Mouse (Mus musculus) layer of hippocampus, adult 11-12 months (tissue): Measurements from ENCODE around the gene Mapre3.
"Not testable (repeated sequence)": the region's sequence is repeated elsewhere in the genome, so short reads cannot be mapped to it uniquely, and the experiment has no call there.

Experiments
- DNase-seq: peaks from one replicate; pipeline ENCODE4 v3.0.0; 2022; ENCODE audit warnings: low spot score

The Mapre3 gene

DNA sequence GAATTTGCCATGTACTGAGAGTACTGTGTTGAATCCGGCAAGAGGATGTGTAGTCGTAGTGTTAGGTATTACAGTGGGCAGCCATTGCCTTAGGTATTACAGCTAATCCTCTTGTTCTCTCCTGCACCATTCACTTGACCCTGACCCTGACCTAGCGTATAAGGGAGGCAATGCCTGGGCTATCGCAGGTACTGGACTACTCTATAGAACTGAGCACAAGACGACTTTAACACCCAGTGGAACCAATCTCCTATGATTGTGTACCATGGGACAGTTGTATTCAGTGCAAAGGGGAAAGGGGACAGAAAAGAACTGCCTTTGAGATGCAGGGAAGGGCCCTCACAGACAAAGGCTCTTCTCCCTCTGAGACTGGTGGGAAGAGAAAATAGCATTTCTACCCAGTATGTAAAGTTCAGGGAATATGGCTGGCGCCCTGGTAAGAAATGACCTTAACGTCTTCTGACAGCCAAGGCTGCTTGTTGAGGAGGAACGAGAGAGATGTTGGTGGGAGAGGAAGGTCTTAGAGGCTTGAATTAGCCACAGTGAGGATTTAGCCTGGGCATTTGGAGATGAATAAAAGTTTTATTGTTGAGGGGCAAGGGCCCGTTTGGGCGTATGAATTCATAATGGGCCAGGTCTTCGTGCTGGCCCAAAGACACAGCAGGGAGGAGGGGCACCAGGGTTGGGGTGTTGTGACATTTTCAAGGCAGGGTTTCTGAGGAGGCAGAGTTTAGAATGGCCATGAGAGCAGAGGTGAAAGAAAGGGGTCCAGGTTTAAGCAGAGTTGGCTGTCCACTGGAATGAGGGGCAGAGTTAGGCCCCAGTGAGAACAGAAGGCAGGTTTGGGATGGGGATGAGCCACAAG, 9.9 kb downstream of the Mapre3 start:
- no peak for DNase-seq

DNA sequence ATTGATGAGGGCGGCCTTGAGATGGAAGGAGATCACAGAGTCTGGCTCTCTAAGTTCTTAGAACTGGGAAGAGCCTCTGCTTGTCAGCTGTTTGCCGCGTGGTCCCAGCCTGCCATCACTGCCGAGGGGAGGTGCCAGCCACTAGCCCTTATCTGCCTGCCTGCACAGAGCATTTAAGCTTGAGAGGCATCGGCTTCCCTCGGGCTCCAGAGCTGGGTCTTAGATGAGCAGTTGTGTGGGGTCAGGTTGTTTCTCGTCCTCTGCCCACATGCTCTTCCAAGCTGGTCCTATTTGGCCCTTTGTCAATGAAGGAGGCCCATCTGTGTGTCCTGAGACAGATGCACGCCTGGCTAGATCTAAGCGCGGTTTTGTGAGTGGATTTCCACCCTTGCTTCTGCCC, 10.7 kb downstream of the Mapre3 start:
- no peak for DNase-seq

DNA sequence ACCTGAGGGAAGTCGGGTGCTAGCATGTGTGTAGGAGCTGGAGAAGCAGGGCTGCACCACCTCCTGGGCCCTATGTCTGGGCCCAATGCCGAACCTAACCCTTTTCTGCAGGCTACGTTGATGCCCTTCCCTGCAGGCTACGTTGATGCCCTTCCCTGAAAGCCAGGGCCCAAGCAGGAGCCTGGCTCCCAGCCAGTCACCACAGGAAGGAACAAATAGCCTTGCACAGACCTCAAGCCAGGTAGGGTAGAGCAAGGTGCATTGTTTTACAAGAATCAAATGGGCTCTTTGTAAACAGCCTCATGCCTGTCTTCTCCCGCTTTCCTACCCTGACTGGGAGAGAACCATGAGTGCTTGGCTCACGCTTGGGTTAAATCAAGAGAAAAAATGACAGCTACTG, 11.4 kb downstream of the Mapre3 start:
- no peak for DNase-seq

DNA sequence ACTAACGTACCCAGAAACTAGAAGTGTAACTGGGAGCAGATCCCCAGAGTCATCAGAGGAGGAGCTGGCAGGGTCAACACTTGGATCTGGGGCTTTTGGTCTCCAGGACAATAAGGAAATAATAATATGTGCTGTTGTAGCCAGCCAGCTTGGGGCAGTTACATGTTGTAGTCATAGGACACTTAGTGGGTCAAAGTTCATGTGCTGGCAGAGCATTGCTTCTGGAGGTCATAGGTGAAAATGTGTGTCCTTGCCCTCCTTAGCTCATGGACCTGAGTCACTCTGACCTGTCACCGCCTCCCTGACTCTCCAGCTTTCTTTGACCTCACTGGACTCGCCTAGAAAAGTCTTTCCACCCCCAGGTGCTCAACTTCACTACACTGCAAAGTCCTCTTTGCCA, 19.0 kb downstream of the Mapre3 start:
- DNase-seq, result no peak

DNA sequence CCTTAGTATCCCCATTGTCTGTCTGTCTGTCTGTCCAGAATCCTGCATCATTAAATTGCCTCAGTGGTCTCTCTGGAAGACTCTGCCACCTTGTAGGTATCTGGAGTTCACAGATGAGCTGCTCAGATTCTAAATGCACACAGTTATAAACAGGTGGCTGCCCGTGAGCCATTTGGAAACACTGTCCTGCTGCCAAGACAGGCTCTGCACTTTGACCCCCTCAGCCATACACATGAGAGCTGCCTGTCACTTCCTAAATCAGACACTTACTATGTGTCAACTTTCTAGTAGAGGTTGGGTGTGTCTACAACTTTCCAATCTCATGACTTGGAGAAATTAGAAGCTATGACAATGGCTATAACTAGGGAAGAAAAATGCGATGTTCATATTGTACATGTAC, 25.3 kb downstream of the Mapre3 start:
- DNase-seq, result no peak

DNA sequence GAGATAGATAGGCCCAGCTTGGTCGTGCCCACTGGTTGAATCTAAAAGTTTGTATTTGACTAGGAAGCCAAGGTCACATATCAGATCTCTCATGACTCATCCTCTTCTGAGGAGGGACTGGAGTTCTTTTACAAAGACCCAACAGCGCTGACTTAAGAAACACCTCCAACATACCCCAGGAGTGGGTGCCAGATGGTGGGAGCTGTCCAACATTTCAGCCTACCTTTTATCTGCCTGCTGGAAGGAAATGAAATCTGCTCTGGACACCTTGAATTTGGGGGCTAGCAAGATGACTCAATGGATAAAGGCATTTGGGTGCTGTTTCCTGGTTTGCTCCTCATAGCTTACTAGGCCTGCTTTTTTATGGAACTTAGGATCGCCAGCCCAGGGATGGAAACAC, 27.5 kb downstream of the Mapre3 start:
- no peak for DNase-seq

DNA sequence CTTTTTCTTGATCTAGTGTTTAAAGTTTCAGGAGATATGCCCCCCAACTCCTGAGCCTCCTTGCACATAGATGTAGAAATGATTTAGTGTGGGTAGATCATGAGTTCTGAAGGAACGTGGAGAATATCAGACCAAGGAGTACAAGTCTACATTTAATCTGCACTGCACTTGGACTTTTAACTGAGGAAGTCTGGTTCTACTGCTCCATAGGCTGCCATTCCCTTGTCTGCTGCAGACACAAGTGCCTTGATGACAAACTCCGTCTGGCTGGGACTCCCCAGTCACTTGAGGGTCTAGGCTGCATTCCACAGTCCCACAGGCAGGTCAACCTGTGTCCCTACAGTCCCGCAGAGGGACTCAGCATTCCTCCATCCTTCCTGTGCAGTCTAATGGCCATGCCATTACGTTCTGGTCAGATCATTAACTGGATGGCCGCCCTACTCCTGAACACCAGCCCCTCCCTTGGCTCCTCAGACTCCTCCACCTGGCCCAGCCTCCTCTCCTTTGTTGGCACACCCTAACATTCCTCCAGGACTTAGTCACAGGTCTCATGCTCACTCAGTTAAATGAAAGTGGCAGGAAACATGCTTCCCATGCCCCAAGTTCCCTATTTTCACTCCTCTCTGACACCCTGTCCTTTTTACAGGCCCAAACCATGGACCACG, 35.6 kb downstream of the Mapre3 start:
- DNase-seq, result no peak

DNA sequence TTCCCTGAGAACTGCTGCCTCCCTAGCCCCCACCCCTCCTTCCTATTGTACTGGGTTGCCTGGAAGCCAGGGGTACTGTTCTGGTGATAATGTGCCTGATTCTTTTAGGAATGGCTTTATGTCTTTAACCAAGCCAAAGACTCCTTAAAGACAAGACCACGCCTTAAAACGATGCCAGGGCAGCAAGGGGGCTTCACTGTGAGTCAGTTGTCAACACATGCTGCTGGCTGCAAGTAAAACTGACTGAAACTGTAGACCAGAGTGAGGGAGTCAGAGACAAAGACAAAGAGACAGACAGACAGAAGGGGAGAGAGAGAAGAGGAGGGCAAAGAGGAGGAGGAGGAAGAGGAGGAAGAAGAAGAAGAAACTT, 36.1 kb downstream of the Mapre3 start:
- no peak for DNase-seq

DNA sequence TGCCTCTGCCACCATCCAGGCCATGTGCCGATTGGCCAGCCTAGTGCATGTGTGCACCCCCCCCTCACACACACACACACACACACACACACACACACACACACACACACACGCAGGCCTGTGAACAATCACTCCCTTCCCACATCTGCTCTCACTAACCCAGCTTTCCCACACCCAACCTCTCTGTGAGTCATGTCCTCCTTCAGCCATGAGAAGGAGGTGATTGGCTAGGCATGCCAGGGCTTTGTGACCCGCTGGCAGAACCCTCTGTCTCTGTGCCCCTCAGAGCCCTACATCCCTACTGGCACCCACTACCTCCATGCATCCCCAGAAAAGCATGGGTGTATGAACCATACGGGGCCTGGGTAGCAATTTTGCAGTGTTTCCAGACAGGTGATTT, 39.1 kb downstream of the Mapre3 start:
- DNase-seq, result no peak

DNA sequence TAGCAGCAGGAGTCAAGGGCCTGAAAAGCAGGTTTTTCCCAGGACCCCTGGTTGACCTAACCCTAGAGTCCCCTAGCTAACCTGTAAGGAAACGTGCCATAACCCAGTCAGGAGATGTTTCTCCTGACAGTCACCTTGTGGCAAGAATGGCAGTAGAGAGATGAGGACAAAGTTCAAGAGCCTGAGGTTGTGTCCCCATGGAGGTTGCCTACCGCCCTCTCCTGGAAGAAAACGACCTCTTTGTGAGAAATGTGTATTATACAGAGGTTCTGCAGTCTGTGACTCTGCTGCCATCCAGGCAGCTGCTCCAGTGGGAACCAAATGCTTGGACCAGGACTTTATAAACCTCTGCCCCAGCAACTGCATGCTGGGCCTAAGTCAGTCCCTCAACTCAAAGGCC, 41.2 kb downstream of the Mapre3 start:
- no peak for DNase-seq

DNA sequence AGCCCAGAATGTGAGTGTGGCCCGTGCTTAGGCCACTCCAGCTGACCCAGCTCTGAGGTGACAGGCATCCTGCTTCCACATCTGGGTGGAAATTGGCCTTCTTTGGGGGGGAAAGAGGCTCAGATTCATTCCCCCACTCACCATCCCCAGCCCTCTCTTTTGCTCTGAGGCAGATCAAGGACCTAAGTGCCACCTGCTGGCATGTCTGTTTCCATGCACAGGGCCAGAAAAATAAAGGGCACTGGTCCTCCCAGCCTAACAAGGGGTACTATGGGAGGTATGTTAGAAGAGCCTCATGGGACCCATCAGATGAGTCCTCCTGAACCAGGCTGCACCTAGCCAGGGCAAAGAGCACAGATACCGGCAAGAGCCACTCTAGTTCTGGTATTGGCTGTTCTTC, 41.7 kb downstream of the Mapre3 start:
- DNase-seq, result no peak

DNA sequence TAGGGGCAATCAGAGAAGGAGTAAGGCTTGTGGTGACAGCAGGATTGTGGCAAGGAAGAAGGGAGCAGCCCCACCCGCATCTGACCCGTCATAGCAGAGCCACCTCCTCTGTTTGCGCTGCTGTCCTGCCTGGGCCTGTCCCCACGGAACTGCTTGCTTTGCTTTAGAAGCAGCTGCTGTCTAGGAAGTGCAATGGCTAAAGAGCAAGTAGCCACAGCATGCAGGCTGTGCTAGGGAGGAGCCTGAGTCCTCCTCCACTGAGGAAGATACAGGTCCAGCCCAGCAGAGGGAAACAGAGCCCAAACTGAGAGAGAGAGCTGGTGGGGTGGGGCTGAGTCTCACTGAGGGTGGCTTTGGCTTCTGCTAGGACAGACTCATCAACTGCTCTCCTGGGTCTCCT, 49.4 kb downstream of the Mapre3 start:
- DNase-seq, result no peak

DNA sequence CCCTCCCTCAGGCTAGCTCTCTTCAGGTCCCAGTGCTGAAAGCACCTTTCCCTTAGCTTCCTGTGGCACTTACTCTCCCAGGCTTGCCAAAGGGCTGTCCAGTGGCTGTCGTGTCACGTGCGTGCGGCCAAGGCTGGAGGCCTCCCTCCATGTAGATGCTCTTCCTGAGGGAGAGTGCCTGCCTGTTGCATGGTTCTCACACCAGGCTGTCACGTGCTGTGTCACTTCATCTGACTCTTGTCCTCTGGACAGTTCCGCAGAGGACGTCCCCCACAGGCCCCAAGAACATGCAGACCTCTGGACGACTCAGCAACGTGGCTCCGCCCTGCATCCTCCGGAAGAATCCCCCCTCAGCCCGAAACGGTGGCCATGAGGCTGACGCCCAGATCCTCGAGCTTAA, 49.9 kb downstream of the Mapre3 start:
- DNase-seq, result no peak

DNA sequence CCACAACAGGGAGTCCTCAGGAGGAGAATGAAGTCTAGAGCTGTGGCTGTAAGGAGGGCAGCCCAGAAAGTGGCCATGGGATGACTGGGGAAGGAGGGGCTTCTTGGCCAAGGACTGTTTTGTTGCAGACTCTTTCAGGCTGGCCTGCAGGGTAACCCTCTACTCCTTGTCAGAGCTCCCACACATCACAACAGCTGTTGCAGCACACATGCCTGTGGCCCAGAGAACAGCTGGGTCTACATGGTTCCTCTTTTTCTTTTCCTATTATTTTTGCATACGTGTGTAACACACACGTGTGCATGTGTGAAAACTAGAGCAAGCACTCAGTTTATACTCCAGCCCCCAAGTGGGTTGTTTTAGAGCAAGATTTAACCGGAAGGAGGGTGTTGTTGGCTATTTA, 52.4 kb downstream of the Mapre3 start:
- no peak for DNase-seq

DNA sequence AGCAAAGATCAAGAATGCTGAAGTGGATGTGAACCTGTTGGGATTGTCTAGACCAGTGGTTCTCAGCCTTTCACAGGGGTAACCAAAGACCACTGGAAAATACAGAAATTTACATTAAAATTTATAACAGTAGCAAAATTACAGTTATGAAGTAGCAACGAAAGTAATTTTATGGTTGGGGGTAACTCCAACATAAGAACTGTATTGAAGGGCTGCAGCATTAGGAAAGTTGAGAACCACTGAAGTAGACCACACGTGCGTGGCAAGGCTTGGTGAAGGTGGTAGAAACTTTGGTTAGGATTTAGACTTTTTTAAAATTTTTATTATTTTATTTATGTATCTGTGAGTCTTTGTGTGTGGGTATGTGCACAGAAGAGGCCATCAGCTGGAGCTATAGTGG, 53.3 kb downstream of the Mapre3 start, which contains the start of gene Tmem214:
Tmem214 (plus strand) TSS at position 301 of the 400 bp plus-strand sequence.
- DNase-seq, result no peak

DNA sequence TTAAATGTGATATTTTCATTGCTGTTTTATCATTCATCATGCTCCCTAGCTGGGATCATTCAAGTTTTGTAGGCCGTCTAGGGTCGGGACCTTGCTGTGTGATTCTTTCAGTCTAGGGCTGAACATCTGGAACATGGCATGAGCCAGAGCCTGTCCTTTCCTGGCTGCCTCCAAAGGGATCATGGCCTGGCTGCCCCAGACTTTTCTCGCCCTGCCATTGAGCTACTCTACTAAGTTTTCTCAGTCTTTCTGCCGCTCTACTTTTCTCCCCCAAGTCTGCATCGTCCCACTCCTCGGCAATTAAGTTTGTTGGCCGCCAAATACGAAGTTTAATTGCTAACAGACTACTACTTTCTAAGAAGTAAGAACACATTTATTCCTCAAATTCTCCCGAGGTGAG, 54.5 kb downstream of the Mapre3 start:
- no peak for DNase-seq

DNA sequence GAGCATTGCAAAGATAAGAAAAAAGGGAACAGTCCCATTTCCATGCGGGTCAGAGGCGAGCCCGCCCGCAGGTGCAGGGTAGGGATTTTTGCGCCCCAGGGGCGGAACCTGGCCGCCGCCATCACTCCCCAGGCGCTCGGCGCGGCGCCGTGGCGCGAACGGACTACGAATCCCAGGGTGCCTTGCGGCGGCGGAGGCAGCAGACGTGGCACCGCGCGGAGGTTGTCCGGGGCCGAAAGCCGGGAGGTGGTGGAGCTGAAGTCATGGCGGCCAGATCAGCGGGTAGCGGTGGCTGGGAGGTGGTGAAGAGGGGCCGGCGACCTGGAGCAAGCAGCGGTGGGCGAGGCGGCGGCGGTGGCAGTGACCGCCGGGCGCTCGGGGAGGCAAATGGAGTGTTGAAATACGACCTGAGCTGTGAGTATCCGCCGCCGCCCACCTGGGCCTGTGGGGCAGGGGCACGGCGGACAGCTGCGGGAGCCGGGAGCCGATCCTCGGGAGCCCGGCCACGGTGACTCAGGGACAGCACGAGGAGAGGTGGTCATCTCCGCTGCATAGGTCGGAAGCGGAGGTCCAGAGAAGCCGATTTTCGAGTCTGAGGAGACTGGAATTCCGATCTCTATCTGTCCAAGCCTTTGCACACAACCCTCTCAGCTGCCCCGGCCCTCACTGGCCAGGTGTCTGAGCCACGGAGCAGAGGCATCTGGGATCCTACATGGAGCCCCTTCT, 55.1 kb downstream of the Mapre3 start:
- DNase-seq, result peak; percentile 88

DNA sequence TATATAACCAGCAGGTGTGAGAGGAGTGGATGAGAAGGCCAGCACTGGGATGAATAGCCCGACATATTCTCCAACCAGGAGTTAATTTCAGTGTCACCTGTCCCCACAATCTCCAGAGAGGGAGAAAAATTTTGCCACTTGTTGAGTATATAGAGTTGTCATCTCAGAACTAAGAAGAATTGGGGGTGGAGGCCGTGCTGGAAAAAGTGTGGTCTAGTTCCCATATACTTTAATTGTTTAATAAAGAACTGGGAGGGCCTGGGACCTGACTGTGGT, 55.6 kb downstream of the Mapre3 start:
- DNase-seq, result no peak

DNA sequence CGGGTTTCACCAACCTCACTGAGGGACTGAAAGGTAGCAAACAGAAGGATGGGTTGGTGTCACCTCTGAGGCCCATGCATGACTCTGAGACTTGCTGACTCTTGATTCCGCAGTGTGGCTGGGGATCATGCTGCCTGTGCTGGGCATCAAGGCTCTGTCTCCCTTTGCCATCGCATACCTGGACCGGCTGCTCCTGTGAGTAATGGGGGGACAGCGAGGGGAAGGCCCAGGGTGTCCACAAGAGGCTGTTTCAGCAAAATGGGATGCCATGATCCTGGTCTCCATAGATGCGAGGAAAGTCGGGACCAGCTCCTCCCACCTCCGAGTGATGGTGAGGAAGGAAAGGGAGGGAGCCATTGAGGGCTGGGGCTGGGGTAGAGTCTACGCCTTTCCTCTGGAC, 58.1 kb downstream of the Mapre3 start:
- DNase-seq, result no peak

DNA sequence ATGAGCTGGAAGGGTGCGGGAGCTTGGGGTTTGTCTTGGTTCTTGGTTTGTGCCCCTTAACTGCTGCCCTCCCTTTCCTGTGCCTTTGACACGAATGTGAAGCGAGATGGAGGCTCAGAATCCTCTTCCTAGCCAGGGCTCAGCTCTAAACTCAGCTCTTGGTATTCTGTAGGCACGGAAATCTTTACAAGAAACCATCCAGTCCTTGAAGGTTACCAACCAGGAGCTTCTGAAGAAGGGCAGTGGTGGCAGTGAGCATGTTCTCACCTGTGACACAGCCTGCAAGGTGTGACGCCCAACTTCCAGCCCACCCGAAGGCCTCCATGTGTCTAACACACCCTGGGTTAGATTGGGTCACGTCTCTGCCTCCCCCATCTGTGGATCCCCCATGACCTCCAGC, 59.9 kb downstream of the Mapre3 start:
- DNase-seq, result no peak

DNA sequence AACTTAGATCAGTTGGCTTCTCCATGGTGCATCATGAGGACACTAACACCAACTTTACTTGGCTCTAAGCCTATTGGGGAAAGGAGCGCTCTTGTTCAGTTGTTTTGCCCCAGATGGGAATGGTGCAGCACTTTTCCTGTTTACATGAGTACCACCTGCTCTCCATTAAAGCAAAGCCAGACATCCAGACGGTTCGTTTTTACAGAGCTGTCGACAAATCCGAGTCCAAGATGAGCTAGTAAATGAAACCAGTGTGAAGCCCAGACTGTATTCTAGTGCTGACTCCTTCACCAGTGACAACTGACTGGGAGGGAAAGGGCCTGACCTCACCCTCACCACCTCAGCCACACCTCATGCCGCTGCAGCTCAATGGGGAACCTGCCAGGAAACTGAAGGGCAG, 64.2 kb downstream of the Mapre3 start:
- DNase-seq, result no peak

DNA sequence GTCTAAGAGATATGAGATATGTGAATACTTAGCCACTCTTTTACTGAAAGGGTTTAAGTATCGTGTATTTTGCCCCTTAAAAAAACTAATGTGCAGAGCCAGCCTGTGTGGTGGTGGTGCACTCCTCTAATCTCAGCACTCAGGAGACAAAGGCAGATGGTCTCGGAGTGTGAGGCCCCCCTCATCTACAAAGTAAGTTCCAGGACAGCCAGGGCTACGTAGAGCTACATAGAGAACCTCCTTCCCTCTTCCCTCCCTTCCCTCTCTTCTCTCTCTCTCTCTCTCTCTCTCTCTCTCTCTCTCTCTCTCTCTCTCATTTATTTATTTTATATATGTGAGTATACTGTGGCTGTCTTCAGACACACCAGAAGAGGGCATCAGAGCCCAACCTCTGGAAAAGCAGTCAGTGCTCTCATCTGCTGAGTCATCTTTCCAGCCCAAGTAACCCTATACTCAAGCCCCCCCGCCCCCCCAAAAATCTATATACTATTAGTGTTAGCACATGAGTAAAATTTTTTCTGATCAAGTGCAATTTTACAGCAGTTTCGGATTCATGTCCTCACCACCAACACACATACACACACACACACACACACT, 65.0 kb downstream of the Mapre3 start:
- DNase-seq, result no peak

DNA sequence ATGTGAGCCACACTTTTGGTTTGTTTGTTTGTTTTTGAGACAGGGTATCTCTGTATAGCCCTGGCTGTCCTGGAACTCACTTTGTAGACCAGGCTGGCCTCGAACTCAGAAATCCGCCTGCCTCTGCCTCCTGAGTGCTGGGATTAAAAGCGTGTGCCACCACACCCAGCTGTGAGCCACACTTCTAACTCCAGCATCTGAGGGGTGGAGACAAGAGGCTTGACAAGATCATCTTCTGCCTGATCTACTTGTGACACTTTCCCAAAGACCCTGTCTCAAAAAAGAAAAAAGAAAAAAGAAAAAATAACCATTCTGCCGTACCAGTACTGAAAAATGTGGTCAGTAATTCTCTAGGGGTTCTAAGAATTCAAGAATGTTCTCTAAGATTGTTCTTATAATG, 67.4 kb downstream of the Mapre3 start:
- DNase-seq, result not testable (repeated sequence)
